ENCODE assay signal across 20 mouse cellular contexts in the genomic region with DNA sequence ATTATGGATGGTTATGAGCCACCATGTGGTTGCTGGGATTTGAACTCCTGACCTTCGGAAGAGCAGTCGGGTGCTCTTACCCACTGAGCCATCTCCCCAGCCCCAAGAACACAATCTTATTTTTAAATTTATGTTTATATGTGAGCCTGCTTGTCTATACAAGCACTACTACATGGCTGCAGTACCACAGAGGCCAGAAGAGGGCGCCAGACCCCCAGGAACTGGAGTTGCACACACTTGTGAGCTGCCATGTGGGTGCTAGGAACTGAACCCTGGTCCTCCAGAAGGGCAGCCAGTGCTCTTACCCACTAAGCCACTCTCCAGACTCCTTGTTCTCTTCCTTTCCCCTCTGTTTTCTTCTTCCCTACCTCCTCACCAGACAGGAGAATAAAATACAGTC. TPM values are rescaled to one million over a fixed set of nuclear protein-coding genes. Genes with fewer than 3 reads are reported as not detected.
A peak's percentile ranks its signal among the peaks of the same experiment; 100 is the strongest.
DNase-seq lines count a peak whose midpoint lies in the region; ATAC-seq and TF ChIP-seq lines count a peak whose summit lies in the region.
"Had no signal": no experiment of that assay in that cellular context is flagged by ENCODE, and none has a peak within 500 bp of the region (broad histone marks: within the 10 kb centered on the region; RNA-seq: fewer than 3 reads in every experiment).

No protein-coding gene starts in this region.

- peak; percentile 48 for TF ChIP-seq CTCF in layer of hippocampus, adult 2 months (conservative IDR thresholded peaks at IDR 0.05)
- peak; percentile 8; the same call in 1 of the 2 replicates for TF ChIP-seq CTCF in bone marrow, adult 2 months (IDR thresholded peaks at IDR 0.05; ENCODE audit: control insufficient read depth, insufficient read depth, low read length)

- TF ChIP-seq POLR2A in bone marrow, adult 2 months (IDR thresholded peaks at IDR 0.05; ENCODE audit: borderline replicate concordance, control insufficient read depth, low read depth, low read length), result no peak

- peak; percentile 31 for DNase-seq in CD4-positive, CD25-positive, alpha-beta regulatory T cell, adult 2 months (ENCODE audit: low read depth, low spot score)
- no peak for DNase-seq in layer of hippocampus, adult 2 months (ENCODE audit: low spot score in 2 of 2)
- DNase-seq in layer of hippocampus, postnatal 36 days, result no peak
- DNase-seq in B cell, adult 2 months, result peak; percentile 21 to 25
- no peak for DNase-seq in adrenal gland, postnatal 10 days
- DNase-seq in urinary bladder, adult 2 months (ENCODE audit: low spot score), result no peak
- DNase-seq: adrenal gland, adult 2 months; cerebellum, adult 9-10 months; gastrocnemius, postnatal 25 days; kidney, adult 2 months; kidney, postnatal 36 days; thymus, postnatal 36 days had no signal

- WGBS in bone marrow, adult 2 months, result 80% methylated on average over 3 of the region's 3 CpGs

- no peak overlapping the region for H3K27ac ChIP-seq in layer of hippocampus, adult 2 months
- H3K27ac ChIP-seq in bone marrow, adult 2 months (ENCODE audit: control insufficient read depth, insufficient read depth, low read depth, low read length, poor library complexity), result no peak overlapping the region
- H3K27ac ChIP-seq: hindbrain, embryonic 15.5 days; limb, embryonic 13.5 days; midbrain, embryonic 15.5 days had no signal

- no peak overlapping the region for H3K4me3 ChIP-seq in layer of hippocampus, adult 2 months
- H3K4me3 ChIP-seq in bone marrow, adult 2 months (replicated peaks; ENCODE audit: control insufficient read depth, low read depth, low read length), result no peak overlapping the region
- H3K4me3 ChIP-seq: embryonic facial prominence, embryonic 13.5 days; hindbrain, embryonic 15.5 days; limb, embryonic 13.5 days; midbrain, embryonic 15.5 days had no signal

- H3K4me1 ChIP-seq in bone marrow, adult 2 months (ENCODE audit: control insufficient read depth, insufficient read depth, low read length), result no peaks in the 10 kb centered on the region
- H3K4me1 ChIP-seq: hindbrain, embryonic 15.5 days had no signal

- no peak for ATAC-seq in CD4-positive, CD25-positive, alpha-beta regulatory T cell, adult 4 months
- ATAC-seq: midbrain, embryonic 15.5 days had no signal

RNA-seq across cellular contexts. Expression of gene Tcp11, which starts 13.4 kb away (rescaled TPM):
- 1 to 10 TPM; 3.1 to 3.8 TPM for polyA plus RNA-seq in CD4-positive, CD25-positive, alpha-beta regulatory T cell, adult 4 months (2017; shearing (Covaris generic))
- total RNA-seq in layer of hippocampus, adult 2 months (2021), result under 1 TPM; 0.74 to 0.84 TPM
- 1 to 10 TPM; 1.0 to 1.5 TPM for total RNA-seq in layer of hippocampus, postnatal 36 days (2021)
- polyA plus RNA-seq in bone marrow, adult 2 months (2011; ENCODE audit: insufficient read depth, insufficient read length, low replicate concordance, missing spikeins), result 0.83 and 1.9 TPM in 2 replicates
- under 1 TPM; 0.24 to 0.57 TPM for total RNA-seq in adrenal gland, postnatal 10 days (2021)
- 0.19 and 0.43 TPM in 2 replicates for polyA plus RNA-seq in urinary bladder, adult 2 months (2012; rRNA removed)
- total RNA-seq: gastrocnemius, postnatal 25 days; heart, postnatal 25 days had no signal
- polyA plus RNA-seq: adrenal gland, adult 2 months had no signal

RNA-seq across cellular contexts. Expression of gene Scube3, which starts 48.1 kb away (rescaled TPM):
- polyA plus RNA-seq in CD4-positive, CD25-positive, alpha-beta regulatory T cell, adult 4 months (2017; shearing (Covaris generic)), result not detected
- 1 to 10 TPM; 1.1 TPM for total RNA-seq in layer of hippocampus, adult 2 months (2021)
- 1 to 10 TPM in 1 of 2 experiments, under 1 TPM in 1; 0.96 to 1.0 TPM for total RNA-seq in layer of hippocampus, postnatal 36 days (2021)
- 0.57 TPM in 1 of 2 replicates, not detected in the other for polyA plus RNA-seq in bone marrow, adult 2 months (2011; ENCODE audit: insufficient read depth, insufficient read length, low replicate concordance, missing spikeins)
- 10 to 100 TPM; 14.4 to 15.2 TPM for total RNA-seq in adrenal gland, postnatal 10 days (2021)
- polyA plus RNA-seq in urinary bladder, adult 2 months (2012; rRNA removed), result 1.6 and 1.8 TPM in 2 replicates
- total RNA-seq: megakaryocyte, adult 5-6 weeks had no signal

Comparison
In these comparisons a context has a peak if more than half of its experiments do, and no peak if none do; other contexts are left out.
1. DNase-seq: peak in CD4-positive, CD25-positive, alpha-beta regulatory T cell, adult 2 months (single experiment) and B cell, adult 2 months (2 of 2); none in layer of hippocampus, adult 2 months (0 of 2), layer of hippocampus, postnatal 36 days (0 of 2), adrenal gland, postnatal 10 days (single experiment) and urinary bladder, adult 2 months (single experiment).
2. RNA of gene Scube3, which starts 48.1 kb away (total RNA-seq): 14.4 to 15.2 TPM in adrenal gland, postnatal 10 days; 1.1 TPM in layer of hippocampus, adult 2 months and 0.96 to 1.0 TPM in layer of hippocampus, postnatal 36 days; every median in the first group is over 4 times any median in the second.